Mouse (Mus musculus) T-helper 17 cell (primary cell): ENCODE results near the gene Bcas3.

ENCODE experiments used
- in situ Hi-C, 2 experiments: fragments of 300-600 bp; cut with MboI, MseI; formaldehyde crosslinking; loops; 1 replicate in 1 of 2; 2 replicates in 1 of 2; pipeline ENCODE4 v1.15.1; 2025; ENCODE audit warnings: high pct_unique_total_duplicates in 2 of 2

Gene Bcas3

DNA sequence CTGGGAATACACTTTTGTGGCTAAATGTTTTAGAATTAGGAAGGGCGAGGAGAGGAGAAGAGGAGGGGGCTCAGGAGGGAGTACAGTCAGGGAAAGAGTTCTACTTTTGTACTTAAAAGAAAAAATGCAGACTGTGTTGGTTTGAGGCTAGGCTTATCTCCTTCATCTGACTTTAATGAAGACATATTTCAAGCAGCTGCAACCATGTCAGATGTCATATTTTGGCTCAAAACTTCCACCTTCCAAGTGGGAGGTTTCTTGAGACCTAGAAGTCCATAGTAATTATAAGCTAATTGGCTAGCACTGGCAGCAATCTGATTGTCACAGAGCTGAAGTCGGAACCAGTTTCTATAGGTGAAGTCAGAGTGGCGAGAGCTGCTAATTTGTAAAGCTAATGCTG, 384.9 kb downstream of the Bcas3 start:
- in situ Hi-C loops: no loop called here

DNA sequence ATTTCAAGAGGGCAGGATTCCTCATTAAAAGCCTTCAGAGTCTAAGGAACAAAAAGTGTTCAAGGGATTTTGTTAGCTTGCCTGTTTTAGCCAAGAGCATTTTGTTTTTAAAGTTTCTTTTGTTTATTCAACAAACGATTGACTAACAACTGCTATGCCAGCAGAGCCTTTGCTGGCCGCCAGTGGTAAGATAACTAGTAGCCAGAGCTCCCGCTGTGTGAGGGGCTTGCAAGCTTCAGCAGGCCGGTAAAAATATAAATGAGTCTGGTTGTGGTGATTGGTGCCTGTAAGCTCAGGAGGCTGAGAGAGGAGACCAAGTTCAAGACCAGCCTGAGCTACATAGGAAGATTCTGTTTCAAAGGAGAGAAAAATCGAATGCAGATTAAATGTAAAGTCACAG, 385.6 kb downstream of the Bcas3 start:
- in situ Hi-C loops: no loop called here

DNA sequence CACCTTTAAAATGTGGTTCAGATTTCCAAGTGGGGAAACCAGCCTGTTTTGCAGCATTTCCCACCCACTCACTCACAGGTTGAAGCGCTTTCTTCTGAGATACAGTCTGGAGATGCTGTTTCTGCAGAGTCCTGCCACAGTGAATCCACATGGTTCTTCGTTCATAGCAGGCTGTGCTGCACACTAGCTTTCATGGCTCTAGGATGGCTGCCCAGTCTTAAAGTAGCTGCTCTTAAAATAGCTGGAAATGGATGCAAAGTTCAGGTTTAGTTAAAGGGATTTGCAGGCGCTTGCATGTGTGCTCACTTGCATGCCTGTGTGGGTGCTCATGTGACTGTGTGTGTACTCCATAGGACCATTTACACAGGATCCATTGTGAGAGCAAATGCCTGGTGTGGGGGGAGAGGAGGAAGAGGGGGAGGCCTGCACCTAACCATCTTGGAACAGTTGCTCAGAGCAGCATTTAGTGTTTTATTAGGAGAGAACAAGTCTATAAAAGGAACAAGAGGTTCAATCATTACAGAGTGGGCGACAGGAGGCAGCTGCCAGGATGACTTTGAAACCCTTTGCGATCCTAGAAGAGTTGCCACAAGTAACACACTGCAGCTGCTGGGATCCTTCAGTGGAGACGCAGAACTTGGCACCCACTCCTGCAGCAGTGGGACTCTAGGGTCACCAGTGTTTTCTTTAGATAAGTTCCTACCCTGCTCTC, 386.5 kb downstream of the Bcas3 start:
- in situ Hi-C loops: no loop called here

DNA sequence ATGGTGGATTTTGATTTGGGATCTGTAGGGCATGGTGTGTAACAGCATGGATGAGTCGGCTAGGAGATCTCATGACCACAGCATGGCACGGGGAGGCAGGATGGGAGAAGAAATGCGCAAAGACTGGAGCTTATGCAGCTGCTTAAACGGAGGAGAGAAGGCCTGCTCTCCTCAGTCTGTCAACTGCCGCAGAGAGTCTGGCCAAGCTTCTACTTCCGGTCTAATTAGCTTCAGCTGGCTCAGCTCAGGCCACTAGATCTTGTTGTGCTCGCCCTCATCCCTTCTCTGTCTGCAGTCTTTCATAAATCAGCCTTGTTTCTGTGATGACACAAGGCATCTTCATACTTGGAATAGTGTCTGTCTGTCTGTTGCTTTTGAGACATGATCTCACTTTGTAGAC, 393.4 kb downstream of the Bcas3 start:
- in situ Hi-C loops: no loop called here

DNA sequence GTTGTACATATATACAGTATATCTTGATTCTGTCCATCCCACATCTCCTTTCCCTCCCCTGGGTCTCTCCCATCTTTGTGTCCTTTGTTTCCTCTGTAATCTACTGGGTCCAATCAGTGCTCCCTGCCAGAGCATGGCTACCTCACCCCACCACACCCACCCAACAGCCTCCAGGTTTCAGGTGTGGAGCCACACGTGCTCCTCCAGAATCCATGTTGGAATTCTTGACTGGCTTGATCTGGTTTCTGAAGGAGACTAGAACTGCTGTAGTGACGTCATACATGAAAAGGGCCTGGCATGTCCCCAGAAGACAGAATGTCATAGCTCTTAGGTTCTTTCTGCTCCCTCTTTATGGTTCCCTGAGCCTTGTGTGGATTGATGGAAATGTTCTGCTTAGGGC, 395.9 kb downstream of the Bcas3 start:
- in situ Hi-C loops: no loop called here

DNA sequence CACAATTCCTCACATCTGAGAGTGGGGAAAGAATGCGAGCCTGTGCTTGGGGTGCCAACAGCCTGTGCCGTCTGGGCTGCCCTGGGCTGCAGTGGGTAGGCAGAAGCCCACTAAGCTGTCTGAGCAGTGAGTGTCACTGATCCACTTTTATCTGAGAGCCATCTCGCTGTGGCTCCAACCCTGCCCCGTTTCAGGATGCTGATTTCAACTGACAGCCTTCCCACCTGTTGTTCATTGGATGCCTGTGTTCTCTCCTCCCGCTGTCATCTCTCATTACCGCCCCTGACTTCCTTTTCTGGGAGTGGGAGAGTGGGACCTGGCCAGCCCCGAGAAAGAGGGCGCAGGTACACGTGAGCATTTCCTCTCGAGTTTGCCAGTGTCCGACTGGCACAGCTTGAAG, 398.2 kb downstream of the Bcas3 start:
- in situ Hi-C loops: no loop called here

DNA sequence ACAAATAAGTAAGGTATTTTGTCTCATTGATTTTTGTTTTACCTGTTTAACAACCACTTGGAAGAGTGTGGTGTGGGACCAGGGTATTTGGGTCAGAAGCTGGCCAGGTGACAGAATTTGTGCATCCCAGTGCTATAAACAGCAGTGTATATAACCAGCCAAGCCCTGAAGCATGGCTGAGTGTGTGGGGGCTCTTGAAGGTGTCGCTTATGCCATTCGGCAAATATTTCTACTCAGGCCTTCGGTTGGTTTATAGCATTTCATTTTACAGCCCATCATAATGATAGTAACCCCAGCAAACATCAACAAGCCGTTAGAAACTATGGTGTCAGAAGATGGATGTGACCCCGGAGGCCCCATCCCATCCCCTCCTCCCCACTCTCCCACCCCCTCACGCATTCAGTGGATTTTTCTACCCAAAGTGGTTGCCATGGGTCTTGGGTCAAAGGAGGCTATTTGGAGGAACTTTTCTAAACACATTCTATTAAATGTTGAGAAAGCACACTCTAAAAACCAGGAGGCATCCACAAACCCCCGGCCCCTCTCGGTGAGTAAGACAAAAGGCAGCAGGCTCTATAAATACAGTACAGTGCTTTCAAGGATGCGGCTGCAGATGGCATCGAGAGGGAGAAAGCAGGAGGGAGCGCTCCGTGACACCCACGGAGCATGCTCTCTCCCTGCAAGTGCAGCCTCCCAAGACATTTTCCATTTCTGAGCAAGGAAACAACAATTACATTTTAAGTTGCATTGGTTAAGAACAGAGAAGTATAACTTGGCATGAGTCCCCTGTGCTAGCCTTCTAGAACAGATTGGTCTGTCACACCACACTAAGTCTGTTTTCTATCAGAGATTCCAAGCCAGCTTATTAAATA, 401.9 kb downstream of the Bcas3 start:
- in situ Hi-C loops: no loop called here

DNA sequence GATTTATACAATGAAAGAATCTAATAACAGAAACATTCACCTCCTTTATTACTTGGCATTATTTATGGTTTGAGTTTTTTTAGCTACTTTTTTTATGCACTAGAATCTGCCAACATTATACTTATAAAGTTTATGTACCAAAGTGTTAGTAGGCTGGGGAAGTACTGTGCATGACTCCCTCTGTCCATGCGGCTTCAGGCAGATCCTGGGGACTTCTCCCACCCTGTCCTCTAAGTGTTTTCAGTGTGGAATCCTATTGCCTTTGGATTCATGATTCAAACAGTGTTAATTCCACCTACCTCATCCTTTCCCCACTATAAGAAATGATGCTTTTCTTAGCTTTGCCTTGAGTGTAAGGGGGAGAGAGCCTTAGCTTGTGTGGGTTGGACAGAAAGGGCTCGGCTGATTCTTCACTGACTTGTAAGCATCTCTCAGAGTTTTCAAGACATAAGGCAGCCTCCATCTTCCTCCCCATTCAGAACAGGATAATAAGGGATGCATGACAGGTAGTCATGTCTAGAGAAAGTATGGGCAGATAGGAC, 402.6 kb downstream of the Bcas3 start:
- in situ Hi-C loops: no loop called here

DNA sequence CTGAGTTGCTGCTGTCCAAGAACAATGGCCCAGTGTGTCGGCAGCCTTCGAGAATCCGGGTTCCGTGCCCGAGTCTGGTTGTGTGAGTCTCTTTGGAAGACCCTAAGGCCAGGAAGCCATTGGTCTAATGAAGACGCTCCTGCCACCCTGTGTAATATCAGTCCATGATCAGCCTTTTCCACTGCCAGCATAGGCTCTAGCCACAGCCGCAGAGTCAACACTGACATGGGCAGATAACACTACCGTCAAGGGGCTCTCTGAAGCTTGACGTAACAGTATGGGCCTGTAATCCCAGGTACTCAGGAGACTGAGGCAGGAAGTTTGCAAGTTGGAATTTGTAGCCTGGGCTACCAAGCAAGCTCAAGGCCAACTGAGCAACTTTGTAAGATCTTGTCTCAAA, 405.9 kb downstream of the Bcas3 start:
- in situ Hi-C loops: no loop called here

DNA sequence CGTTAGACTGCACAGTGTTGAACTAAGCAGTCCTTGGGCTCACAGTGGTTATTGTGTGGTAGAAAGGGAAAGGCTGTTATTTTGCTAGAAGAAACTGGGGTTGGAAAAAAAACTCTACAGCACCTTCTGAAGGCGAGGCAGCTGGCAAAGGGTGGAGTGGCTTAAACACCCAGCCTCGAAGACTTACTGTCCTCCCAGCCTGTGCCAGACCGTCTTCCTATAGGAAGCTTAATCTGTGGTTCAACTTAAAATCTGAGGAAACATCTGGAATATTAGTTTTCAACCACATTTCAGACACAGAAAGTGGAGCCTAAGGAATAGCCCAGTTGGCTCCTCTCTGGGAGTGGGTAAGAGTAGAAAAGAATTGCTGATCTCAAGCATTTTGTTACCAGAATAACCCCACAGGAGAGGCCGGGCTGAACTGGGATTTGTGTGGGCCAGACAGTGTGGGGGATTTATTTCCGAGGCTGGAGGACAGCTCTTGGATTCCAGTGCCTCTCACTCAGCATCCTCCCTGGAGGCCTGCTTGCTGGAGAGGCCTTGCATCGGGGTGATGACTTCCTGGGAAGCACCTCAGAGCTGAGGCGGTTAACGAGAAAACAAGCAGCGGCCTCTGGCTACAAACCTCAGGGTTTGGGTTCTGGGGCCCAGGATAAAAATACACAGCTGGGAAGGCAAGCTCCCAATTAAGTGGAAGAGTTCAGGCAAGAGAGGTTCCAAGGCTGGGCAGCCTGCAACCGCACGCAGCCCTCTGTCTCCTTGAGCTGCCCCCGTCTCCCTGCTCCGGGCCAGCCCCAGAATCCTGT, 406.9 kb downstream of the Bcas3 start:
- in situ Hi-C loops: no loop called here

DNA sequence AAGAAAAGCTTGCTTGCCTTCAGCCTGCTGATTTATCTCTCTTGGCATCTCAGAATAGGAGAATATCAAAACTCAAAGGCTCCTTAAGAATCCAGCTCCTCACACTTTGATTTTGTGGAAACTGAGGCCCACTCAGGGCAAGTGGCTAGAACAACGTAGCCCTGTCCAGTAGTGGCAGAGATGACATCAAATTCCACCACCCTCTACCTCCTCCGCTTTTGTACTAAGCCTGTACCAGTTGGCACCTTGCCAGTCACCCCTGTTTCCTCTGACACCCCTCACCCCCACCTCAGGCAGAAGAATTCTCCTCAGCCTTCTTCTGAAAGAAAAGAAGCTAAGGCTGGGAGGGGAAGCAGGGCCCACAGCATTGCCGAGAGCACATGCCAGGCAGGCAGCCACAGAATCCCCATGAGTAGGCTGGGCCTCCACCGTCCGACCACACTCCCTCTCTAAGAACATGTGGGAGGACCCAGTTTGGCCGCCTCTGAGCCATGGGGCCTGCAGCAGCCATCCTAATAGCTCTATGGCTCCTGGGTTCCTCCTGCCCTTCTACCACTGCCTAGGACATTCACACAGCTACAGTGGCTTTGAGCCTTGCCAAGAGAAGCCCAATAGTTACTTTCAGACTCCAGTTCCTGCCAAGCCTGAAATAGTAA, 407.6 kb downstream of the Bcas3 start:
- in situ Hi-C loops: no loop called here

DNA sequence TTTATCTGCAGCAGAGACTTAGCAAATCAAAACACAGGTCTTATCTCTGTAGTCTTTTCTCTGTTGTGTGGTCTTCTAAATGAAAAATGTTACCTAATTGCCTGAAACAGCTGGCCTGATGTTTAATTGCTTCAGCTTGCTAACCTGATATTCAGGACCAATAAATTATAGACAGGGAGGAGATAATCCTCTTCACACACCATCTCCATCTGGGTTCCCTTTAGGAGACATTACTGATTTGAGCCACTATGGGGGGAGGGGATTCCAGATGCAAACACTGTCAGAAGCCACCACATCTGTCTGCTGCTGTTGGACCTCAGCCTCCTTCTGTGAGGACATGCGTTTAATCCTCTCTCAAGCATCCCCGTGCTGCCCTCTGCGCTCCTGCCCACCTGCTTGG, 408.2 kb downstream of the Bcas3 start:
- in situ Hi-C loops: no loop called here

DNA sequence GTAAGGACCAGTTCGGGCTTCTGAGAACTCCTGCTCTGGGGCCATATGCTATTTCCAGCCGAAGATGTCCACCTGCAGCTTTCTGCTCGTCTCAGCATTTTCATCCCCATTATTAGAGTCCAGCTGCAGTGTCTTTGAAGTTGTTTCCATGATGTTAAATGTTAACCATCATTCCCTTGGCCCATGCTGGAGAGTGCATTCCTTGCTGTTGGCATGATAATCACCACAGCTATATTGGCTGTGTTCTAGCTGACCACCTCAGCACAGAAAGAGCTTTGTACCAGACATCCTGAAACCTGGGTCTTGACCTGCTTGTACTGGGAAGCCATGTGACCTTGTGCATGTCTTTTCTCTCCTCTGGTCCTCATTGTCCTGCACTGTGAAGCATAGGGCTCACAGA, 410.7 kb downstream of the Bcas3 start:
- in situ Hi-C loops: no loop called here

DNA sequence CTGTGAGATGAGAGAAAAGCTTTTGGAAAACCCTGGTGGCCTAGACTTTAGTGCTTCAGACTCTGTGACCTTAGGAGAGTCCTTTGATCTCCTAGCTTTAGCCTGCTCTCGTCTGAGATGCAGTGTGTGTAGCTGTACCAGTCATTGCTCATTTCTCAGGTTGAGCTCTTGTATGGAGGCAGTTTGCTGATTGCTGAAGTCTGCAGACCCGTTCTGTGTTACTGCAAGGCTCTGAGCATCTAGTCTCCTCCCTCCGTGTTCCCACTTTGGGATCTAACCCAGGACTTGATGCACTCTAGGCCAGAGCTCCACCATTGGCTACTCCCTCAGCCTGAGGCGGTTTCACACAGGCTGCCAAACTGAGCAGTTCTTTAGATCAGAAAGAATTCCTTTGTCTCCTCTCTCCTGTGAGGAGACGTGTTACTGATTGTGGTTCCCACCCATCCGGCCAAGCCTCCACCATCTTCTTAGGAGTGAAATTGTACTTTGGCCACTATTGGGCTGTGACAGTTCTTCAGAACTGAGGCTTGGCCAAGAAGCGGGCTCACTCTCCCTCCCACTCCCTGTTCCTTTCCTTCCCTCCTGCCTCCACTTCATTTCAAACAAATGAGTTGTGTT, 413.2 kb downstream of the Bcas3 start:
- in situ Hi-C loops: no loop called here

DNA sequence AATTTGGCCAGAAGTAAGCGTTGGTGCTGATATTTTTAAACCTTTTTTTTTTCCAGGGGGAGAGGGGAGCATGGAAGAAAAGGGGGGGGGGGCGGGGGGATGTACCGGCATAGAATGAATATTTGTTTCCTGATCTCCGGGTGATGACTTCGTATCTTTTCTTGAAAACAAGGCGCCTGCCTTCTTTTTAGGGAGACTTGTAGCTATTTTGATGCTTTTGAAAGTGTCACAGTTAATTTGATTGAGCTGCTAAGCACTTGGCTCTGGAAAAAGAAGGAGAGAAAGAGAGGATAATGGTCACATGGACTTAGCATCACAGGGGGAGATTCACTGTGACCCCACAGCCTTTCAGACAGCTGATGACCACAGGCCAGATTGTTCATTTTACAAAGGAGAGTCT, 413.8 kb downstream of the Bcas3 start:
- in situ Hi-C loops: no loop called here

DNA sequence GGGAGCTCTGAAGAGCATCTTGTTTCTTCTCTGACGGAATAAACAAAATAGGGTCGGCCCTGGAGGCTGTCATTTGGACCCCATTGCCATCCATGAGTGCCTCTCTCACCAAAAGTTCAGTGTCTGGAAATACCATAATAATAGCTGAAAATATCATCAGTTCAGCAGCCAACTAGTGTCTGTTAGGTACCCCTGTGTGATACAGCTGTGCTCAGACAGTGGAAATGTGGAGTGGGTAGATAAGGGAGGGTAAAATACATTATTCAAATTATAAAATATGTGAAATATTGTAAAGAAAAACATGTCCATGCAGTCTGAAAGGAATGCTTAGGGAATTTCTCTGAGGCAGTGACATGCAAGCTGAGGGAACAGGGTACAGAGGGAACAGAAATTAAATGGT, 416.8 kb downstream of the Bcas3 start:
- in situ Hi-C loops: no loop called here

DNA sequence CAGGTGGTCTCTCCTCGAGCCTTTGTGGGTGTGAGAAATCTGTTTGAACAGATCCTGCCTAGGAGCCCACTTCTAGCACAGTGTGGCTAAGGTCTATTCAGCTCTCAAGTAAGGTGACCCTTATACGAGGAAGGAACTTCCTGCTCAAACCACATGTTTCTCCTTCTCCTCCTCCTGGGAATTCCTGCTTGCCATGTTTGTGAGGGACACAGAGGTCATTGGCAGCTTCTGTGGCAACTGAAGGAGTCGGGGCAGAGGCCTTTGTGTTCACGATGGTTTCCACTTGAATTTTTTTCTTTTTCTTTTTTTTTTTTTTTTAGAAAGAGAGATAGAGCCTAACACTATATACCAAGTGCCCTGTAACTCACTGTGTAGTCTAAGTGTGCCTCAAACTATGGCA, 420.4 kb downstream of the Bcas3 start:
- in situ Hi-C loops: no loop called here

DNA sequence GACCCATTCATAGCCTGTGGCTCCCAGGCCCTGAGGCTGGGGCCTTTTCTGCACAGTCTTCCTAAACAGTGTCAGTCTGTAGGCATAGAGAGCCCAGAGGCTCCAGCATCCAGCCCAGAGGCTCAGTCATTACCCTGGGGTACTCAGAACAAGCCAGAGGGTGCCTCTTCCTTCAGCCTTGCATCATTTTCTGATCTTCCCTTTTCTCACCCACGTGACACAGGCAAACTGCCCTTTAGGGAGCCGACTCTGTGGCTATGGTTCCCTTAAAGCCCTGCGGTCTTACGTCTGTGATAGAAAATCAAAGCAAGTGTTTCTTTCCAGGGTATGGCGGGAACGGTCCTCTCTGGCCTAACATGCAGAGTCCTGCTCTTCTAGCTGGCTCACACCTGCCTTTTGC, 421.7 kb downstream of the Bcas3 start:
- in situ Hi-C loops: no loop called here

DNA sequence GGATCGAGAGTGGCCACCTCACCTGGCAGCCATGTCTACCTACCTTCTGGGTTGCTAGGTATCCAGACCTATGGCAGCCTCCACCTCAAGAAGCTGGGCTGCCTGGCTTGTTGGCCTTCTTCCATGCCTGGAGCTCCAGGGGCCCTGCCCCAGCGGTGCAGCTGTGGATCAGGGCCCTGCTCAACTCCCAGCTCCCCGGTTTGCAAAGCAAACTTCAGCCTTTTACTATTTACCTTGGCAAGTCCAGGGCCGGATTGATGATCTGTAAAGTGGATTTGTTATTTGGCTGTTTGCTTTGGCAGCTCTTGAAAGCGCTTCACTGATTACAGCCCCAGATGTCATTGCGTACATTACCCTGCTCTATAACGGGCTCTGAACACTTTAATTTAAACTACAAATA, 422.5 kb downstream of the Bcas3 start:
- in situ Hi-C loops: no loop called here

DNA sequence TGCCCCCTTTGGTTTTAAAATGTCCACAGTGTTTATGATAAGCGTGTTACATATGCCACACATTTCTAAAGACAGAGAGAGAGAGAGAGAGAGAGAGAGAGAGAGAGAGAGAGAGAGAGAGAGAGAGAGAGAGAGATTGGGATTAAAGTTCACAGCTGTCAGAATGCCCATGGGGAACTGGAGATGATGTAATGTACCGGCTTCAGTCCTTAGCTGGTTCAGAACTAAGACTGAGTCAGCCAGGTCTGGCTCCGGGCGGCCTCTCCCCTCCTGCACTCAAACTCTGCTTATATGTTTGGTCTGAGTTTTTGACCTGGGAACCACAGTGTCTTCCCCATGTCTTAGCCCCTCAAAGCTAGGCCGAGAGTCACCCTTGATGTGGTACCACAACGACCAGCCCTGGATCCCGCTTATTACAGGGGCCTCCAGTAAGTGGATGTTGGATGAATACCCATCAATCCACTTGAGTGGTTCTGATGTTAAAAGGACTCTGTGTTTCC, 423.9 kb downstream of the Bcas3 start:
- in situ Hi-C loops: no loop called here

DNA sequence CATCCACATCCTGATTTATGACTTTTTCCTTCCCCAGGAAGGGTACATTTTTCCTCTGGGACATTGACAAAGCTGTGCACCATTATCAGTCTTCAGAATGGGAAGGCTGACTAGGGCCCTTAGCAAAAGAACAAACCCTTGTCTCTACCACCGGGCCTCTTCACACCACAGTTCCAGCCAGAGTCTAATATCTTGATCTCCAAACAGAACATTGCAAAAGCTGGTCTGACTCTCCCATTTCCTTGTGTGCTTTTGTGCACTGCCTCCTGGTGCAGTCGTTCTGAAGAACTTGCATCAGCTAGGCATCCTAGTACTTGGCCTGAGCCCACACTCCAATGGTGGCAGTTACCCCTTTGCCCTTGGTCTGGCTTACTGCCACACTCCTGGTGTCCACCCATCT, 425.0 kb downstream of the Bcas3 start:
- in situ Hi-C loops: no loop called here
